Mouse (Mus musculus): ENCODE measurements around the gene Usp7.

Gene Usp7

DNA sequence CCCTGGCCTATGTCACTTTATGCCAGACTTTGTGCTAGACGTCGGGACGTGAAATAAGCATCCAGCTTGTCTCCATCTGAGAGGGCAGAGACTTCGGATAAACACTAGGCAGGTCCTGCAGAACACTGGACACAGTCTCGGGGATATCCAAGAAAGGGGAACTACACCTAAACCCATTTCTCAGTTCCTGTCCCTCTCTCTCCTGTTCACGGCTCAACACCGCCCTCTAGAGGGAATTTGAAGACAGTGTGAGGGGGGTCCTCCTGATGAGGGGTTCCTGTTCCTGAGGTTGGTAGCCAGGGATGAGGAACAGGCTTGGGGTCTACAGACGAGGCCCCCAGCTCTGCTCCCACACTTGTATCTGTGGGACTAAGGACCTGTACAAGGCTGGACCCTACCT is 117.9 kb downstream of the Usp7 start:
- peak; percentile 81 for DNase-seq (ENCODE audit: low read depth, low spot score)

- no peak for DNase-seq (ENCODE audit: low read depth, low spot score)
Observed at GRCm38 (mm10) chr16:8673343-8673742, 118.8 kb downstream of the Usp7 start.

GRCm38 (mm10) chr16:8672811-8673210 is 119.3 kb downstream of the Usp7 start:
- DNase-seq (ENCODE audit: low read depth, low spot score), result no peak

DNA sequence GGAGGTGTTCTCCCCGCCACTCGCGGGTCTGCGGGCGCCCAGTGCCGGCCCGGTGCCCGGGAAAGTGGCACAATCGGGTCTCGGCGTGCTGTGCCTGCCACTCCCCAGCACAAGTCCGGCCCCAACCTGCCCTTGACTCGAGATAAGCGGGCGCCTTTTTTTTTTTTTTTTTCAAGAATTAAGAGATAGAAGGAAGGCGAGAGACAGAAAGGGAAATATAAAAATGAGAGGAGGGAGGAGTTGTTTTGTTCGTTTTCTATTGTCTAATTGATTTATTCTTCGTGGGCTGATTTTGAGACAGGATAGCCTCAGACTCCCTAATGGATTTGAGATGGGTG is 119.8 kb downstream of the Usp7 start:
- DNase-seq (ENCODE audit: low read depth, low spot score), result no peak

GRCm38 (mm10) chr16:8671551-8672349 is 120.4 kb downstream of the Usp7 start, which contains the start of gene Carhsp1:
Carhsp1 (minus strand) TSS chr16:8672155.
- peak; percentile 95 for DNase-seq (ENCODE audit: low read depth, low spot score)

DNA sequence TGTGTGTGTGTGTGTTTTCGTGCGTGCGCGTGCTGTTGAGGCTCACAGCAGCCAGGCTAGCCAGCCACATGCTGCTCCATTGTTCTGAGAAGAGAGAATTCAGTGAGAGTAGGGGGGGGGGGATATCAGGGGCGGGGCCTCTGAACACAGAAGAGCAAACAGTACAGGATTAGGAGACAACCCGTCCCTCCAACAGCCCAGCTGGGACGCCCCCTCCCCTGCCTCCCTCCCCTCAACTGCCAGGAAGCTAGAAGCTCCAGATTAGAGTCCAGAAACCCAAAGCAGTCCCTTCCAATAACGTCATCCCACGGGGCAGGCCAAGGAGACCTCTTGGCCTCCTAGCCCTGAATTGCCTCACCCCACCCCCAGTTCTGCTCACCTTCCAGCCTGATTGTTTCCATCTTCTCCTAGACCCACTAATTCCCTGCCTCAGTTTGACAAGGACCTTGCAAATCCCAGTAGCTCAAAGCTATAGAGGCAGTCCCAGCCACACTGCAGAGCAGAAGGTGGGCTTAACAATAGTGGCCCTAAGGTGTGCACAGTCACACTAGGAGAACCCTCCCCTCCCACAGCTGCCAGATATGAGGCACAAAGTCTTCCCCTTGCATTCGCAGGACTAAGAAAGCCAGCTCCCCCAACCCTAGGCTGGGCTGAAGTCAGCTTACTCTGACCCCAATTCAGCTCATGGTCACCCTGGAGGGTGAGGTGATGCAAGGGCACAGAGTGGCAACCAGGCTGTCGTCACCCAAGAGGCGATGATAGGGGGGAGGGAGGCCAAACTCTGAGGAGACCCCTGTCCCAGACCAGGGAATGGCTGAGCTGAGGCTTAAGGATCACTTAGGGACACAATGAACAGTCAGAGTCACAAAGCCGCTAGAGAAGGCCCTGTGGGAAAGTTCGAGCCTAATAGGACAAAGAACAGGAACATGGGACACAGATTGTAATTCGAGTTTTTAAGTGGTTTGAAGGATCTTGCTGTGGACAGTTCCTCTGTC is 121.8 kb downstream of the Usp7 start:
- DNase-seq (ENCODE audit: low read depth, low spot score), result peak; percentile 44

DNA sequence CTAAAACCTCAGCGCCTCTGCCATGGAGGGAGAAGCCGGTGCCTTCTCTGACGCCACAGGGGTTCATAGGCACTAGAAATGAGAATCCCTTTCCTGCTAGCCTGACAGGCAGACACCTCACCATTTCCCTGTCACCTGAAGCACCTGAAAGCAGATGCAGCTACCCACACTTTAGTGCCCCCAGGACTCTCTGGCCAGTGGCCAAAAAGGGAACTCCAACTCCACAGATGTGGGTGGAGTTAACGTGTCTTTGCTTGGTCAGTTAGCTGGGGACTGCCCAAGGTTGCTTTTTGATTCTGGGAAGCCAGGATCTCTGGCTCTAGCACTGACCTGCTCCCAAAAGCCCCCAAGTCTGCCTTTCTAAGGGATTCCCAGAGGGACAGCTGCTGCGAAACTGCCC is 122.7 kb downstream of the Usp7 start:
- DNase-seq (ENCODE audit: low read depth, low spot score), result no peak

DNA sequence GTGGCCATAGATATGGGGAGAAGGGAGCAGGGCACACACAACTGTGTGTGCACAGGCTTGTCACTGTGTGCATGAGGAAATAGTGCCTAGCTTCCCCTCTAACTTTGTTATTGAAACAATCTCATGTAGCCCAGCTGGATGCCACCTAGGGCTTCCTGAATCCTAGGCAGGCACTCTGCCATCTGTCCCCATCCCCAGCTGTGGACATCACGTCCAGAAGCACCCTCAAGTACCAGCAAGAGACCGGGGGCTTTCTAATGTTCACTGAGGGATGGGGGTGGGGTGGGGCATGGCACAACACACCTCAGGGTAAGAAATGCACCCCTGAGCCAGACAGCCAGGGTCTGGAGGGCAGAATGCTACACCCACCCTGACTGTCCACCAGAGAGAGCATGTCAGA is 123.7 kb downstream of the Usp7 start:
- DNase-seq (ENCODE audit: low read depth, low spot score), result no peak

GRCm38 (mm10) chr16:8667814-8668213 is 124.3 kb downstream of the Usp7 start:
- DNase-seq (ENCODE audit: low read depth, low spot score), result peak; percentile 63

DNA sequence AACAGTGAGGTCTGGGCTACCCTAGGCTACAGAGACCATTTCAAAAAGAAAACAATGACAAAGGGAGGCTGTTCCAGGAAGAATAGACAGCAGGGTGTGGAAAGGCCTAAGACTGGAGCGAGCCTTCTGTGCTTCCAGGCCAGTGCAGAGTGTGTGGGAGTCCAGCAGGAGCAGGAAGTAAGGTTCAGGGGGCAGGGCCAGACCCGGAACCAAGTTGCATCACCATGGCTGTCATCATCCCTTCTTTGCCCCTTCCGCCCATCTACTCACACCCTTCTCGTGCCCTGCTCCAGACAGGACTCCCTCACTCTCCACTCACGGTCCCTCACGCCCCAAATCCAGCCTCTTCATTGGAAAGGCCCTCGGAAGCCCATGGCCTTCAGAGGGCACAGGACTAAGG is 124.8 kb downstream of the Usp7 start:
- DNase-seq (ENCODE audit: low read depth, low spot score), result peak; percentile 77

GRCm38 (mm10) chr16:8666452-8666851 is 125.7 kb downstream of the Usp7 start:
- DNase-seq (ENCODE audit: low read depth, low spot score), result peak; percentile 85

DNA sequence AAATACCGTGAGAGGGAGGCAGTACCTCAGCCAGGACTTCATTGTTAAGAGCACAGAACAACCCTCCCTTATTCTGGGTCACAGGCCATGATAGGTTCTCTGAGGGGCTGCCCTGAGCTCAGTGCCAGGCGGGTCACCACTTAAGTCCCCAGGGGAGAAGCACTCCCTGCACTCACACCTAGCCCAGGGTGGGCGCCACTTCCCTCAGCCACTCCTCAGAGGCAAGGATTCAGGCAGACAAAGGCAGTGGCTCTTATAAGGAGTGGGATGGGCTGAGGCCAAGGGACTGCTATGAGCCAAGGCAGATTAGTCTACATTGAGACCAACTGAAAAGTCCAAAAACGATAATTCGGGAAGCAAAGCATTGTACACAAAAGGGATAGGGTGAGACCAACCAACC is 126.7 kb downstream of the Usp7 start:
- no peak for DNase-seq (ENCODE audit: low read depth, low spot score)

DNA sequence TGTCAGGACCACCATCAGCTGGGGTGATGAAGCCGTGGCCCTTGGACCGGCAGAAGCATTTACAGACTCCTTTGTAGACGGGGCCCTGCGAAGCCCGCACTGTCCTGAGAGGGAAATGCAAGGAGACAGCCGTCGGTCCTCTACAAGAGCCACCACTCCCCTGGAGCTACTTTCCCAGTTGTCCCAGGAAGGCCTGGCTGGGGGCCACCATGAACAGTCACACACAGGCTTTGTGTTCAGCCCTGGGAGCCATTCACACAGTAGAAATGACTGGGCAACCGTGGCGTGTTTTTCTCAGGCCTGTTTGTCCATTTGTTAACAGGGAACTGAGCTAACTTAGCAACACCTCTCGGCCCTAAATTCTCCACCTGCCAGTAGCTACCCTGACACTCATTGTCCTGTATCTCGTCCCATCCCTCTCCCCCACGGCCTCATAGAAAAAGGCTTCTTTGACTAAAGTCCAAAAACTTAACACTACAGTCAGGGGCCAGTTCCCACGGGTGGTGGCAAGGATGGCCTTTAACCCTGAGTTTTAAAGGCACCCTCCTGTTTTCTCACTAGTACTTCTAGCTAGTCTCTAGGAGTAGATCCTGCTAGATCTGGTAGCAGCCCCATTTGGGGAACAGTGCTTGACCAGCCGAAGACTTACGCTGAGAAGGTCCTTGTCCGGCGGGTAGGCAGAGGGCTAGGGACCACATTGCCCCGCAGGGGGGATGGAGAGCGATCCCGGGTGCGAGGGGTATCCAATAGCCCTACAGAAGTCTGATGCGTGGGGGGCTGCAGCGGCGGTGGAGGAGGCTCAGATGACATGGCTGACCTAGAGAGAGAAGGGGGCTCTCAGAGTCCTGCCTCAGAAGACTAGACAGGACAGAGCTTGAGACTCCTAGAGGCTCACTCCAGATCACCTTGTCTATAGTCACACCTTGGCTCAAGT is 128.2 kb downstream of the Usp7 start:
- DNase-seq (ENCODE audit: low read depth, low spot score), result no peak

DNA sequence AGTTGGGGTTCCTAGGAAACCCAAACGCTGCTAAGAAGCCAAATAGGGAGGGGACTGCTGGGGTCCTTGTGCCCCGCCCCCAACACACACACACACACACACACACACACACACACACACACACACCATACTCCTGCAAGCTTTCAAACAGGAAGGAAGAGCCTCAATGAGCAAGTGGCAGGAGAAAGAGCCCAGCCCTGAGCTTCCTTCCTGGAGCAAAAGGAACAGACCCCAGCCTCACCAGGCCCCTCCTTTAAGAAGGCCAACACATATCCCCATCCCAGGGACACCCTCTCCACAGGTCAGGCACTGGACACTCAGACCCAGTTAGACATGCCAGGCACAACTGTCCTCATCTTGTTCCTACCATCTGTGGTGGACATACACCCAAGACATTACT is 129.1 kb downstream of the Usp7 start:
- DNase-seq (ENCODE audit: low read depth, low spot score), result no peak

- no peak for DNase-seq (ENCODE audit: low read depth, low spot score)
Observed at GRCm38 (mm10) chr16:8658764-8659163, 133.3 kb downstream of the Usp7 start.

DNA sequence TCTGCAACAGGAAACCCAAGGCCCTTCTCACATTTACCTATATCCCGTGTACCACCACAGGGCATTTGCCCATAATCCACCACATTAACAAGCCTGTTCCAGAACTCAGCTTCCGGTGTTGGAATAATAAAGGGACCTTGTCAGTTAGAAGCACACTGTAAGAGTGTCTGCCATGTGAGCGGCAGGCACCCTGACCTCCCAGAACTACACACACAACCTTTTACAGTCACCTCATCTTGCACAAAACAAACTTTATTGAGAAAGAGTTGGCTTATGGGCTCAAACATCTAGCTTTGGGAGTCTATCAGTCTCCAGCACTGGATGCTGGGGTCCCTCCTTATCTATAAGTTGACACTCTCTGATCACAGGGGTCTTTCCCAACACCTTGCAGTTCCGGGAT is 133.8 kb downstream of the Usp7 start:
- DNase-seq (ENCODE audit: low read depth, low spot score), result no peak

GRCm38 (mm10) chr16:8656256-8656655 is 135.9 kb downstream of the Usp7 start:
- DNase-seq (ENCODE audit: low read depth, low spot score), result no peak

- DNase-seq (ENCODE audit: low read depth, low spot score), result no peak
Observed at GRCm38 (mm10) chr16:8655599-8655998, 136.5 kb downstream of the Usp7 start.

GRCm38 (mm10) chr16:8655108-8655507 is 137.0 kb downstream of the Usp7 start:
- DNase-seq (ENCODE audit: low read depth, low spot score), result no peak

DNA sequence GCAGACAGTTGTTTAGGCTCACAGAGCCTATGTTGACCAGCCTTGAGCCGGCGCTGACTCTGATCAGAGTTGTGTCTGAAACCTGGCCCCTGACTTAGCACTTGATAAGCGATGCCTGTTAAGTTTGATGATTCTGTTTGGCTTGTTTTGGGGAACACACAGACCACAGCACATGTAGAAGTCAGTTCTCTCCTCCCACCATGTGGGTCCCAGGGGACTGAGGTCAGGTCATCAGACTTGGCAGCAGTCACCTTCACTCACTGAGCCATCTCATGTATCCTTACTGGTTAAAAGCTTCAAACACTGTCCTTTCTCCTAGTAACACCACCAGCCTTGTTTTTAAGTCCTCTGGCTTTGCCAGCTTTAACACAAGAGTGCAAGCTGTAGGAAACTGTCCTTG is 142.1 kb downstream of the Usp7 start:
- DNase-seq (ENCODE audit: low read depth, low spot score), result peak; percentile 53

DNA sequence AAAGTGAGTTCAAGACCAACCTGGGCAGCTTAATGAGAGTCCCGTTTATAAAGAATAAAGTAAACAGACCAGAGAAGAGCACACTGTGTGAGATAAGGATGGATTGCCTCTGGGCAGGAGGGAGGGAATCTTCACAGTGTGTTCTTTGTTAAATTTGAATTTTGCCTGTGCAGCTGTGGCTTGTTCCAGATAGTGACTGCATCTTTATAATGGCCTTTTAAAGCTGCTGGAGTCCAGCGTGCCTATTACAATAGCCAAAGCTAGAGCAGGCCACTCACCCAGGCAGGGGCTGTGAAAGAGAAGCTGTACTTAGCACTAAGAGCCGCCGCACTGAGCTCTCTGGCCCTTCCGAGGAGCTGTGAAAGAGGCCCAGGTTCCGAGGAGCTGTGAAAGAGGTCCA is 146.6 kb downstream of the Usp7 start:
- no peak for DNase-seq (ENCODE audit: low read depth, low spot score)

DNA sequence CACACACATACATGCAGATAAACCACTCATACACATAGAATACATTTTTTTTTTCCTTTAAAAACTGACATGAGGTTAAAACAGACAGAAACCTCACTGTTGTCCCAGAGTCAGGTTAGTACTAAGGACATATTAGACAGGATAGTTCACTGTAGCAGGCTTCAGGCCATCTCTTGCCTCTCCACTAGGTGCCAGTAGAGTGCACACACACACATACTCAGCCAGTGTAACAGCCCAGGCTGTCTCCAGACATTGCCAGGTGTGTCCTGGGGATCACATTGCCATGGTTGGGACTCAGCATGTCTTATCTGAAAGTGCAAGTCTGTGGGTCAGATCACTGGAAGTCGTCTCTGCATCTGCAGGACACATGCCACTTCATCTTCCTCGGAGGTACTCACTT is 148.3 kb downstream of the Usp7 start:
- peak; percentile 80 for DNase-seq (ENCODE audit: low read depth, low spot score)
